Mouse (Mus musculus) left cerebral cortex, postnatal 10 days (tissue): ENCODE results near the gene Gm49339. TPM values are rescaled to one million over a fixed set of nuclear protein-coding genes. Genes with fewer than 3 reads are reported as not detected.

Experiments used
- total RNA-seq, 2 experiments: library from RNA; stranded (reverse); gene quantifications; 2 replicates each; pipeline ENCODE4 v1.2.3; 2021

The Gm49339 gene
- total RNA-seq, 2 experiments from 2014 or later: not detected

Other genes starting within 250 kb of the Gm49339 start
- gene Lilr4b, start within 50 bp of the Gm49339 start, total RNA-seq: not detected
- under 1 TPM; 0.36 to 0.39 TPM for gene Lilrb4a, start 10.3 kb downstream of the Gm49339 start, total RNA-seq
- not detected for gene Fam162b, start 109.9 kb downstream of the Gm49339 start, total RNA-seq
- not detected for gene Gprc6a, start 150.8 kb downstream of the Gm49339 start, total RNA-seq
- not detected for gene Rfx6, start 197.1 kb downstream of the Gm49339 start, total RNA-seq